Comparison of ENCODE assay signal across 7 mouse cellular contexts in the genomic region with DNA sequence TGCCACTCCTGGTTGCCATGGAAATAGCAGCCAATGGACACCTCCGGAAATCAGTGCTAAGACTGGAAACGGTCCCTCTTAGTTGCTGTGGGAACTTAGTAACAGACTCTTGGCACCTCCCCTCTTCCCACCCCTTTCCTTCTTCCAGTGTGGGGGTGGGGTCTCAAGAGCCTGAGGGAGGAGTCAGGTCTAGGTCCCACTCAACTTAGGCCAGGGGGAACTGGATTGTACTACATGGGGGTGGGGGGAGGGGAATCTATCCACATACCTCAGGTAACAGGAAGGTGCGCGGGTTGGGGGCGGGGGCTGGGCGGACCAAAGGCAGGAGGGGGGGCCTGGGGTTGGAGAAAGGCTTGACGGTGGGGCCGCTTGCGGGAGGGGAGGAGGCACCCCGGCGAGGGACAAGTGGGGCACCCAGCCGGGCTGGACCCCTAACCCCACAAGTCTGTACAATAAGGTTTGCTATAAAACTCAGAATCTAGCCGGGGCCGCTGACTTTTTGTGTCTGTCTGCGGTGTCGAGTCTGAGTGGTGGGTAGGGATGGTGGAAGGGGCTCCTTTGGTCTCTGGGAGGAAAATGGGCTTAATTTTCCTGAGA. TPM values are rescaled to one million over a fixed set of nuclear protein-coding genes. Genes with fewer than 3 reads are reported as not detected.
A peak's percentile ranks its signal among the peaks of the same experiment; 100 is the strongest.
DNase-seq lines count a peak whose midpoint lies in the region; ATAC-seq lines count a peak whose summit lies in the region.

No protein-coding gene starts in this region.

- intact Hi-C loops in left cerebral cortex, postnatal 36 days (cut with DNase I): no loop called here

- 0 out of 2 replicates have a peak, but pooled peaks cover 5% of the 10 kb centered on the region for H3K36me3 ChIP-seq in intestine, embryonic 16.5 days (ENCODE audit: control insufficient read depth, insufficient read depth, low read length)
- H3K36me3 ChIP-seq in midbrain, embryonic 10.5 days: peaks cover 45% of the 10 kb centered on the region

- peak overlapping the region; percentile 84 for H3K4me3 ChIP-seq in intestine, embryonic 16.5 days (ENCODE audit: low read length)
- peak overlapping the region; percentile 61 for H3K4me3 ChIP-seq in midbrain, embryonic 10.5 days

- DNase-seq in adrenal gland, adult 8-10 months: peak; percentile 97
- peak; percentile 98 for DNase-seq in embryo, embryonic 10.5 days (ENCODE audit: low spot score)
- DNase-seq in gastrocnemius, postnatal 4 days (ENCODE audit: low spot score in 2 of 2): peak; percentile 78 to 90
- peak; percentile 93 to 96 for DNase-seq in left cerebral cortex, postnatal 36 days (ENCODE audit: low spot score in 2 of 2)
- peak; percentile 89 for DNase-seq in midbrain, embryonic 10.5 days (ENCODE audit: low spot score)
- peak; percentile 96 for DNase-seq in skeletal muscle tissue, adult 2 months (ENCODE audit: low read depth, low spot score)

- H3K9me3 ChIP-seq in intestine, embryonic 16.5 days (ENCODE audit: control insufficient read depth, low read length): no peaks in the 10 kb centered on the region
- no peaks in the 10 kb centered on the region for H3K9me3 ChIP-seq in midbrain, embryonic 10.5 days (replicated peaks)

- 3% methylated on average over 16 of the region's 16 CpGs for WGBS in intestine, embryonic 16.5 days
- WGBS in midbrain, embryonic 10.5 days: 0% methylated on average over 16 of the region's 16 CpGs

- H3K27me3 ChIP-seq in intestine, embryonic 16.5 days (replicated peaks; ENCODE audit: control insufficient read depth, insufficient read depth, low read length): no peaks in the 10 kb centered on the region
- no peaks in the 10 kb centered on the region for H3K27me3 ChIP-seq in midbrain, embryonic 10.5 days (ENCODE audit: low read depth, poor library complexity, severe bottlenecking)

- ATAC-seq in intestine, embryonic 16.5 days: peak; percentile 85

- peak overlapping the region; percentile 74 for H3K4me2 ChIP-seq in intestine, embryonic 16.5 days (ENCODE audit: low read depth, low read length)

- peak overlapping the region; percentile 97 for H3K9ac ChIP-seq in intestine, embryonic 16.5 days (ENCODE audit: low read depth, low read length)

- peak overlapping the region; percentile 90 for H3K27ac ChIP-seq in intestine, embryonic 16.5 days (ENCODE audit: low read length)
- H3K27ac ChIP-seq in midbrain, embryonic 10.5 days (replicated peaks): peak overlapping the region; percentile 87

- peaks cover 17% of the 10 kb centered on the region for H3K4me1 ChIP-seq in intestine, embryonic 16.5 days (ENCODE audit: control insufficient read depth, insufficient read depth, low read length)
- peaks cover 44% of the 10 kb centered on the region for H3K4me1 ChIP-seq in midbrain, embryonic 10.5 days

RNA-seq across cellular contexts. Expression of a gene that starts 0.5 kb away (rescaled TPM):
- total RNA-seq in adrenal gland, adult 8-10 months (2022): 10 to 100 TPM; 30.1 to 37.2 (median 35.0) TPM
- 10 to 100 TPM; 12.3 to 13.9 TPM for total RNA-seq in gastrocnemius, postnatal 4 days (2021)
- polyA plus RNA-seq in intestine, embryonic 16.5 days (2015; fragmentation: Nextera tagmentation; extraction: Ambion mirVana): 24.6 and 24.9 TPM in 2 replicates
- 10 to 100 TPM; 18.9 to 25.4 TPM for total RNA-seq in left cerebral cortex, postnatal 36 days (2021)
- 8.3 and 10.1 TPM in 2 replicates for polyA plus RNA-seq in midbrain, embryonic 10.5 days (2016; fragmentation: Nextera tagmentation; extraction: Ambion mirVana)

RNA-seq across cellular contexts. Expression of a gene that starts 7.4 kb away (rescaled TPM):
- 10 to 100 TPM; 39.6 to 54.6 (median 45.7) TPM for total RNA-seq in adrenal gland, adult 8-10 months (2022)
- 10 to 100 TPM; 30.3 to 32.4 TPM for total RNA-seq in gastrocnemius, postnatal 4 days (2021)
- polyA plus RNA-seq in intestine, embryonic 16.5 days (2015; fragmentation: Nextera tagmentation; extraction: Ambion mirVana): 6.2 and 11.4 TPM in 2 replicates
- total RNA-seq in left cerebral cortex, postnatal 36 days (2021): 10 to 100 TPM; 40.0 to 53.4 TPM
- polyA plus RNA-seq in midbrain, embryonic 10.5 days (2016; fragmentation: Nextera tagmentation; extraction: Ambion mirVana): 13.4 and 14.7 TPM in 2 replicates

RNA-seq across cellular contexts. Expression of a gene that starts 16.3 kb away (rescaled TPM):
- 1 to 10 TPM; 4.2 to 8.9 (median 5.8) TPM for total RNA-seq in adrenal gland, adult 8-10 months (2022)
- 1 to 10 TPM; 2.8 to 4.0 TPM for total RNA-seq in gastrocnemius, postnatal 4 days (2021)
- not detected in 2 replicates for polyA plus RNA-seq in intestine, embryonic 16.5 days (2015; fragmentation: Nextera tagmentation; extraction: Ambion mirVana)
- 1 to 10 TPM; 3.9 to 4.1 TPM for total RNA-seq in left cerebral cortex, postnatal 36 days (2021)
- polyA plus RNA-seq in midbrain, embryonic 10.5 days (2016; fragmentation: Nextera tagmentation; extraction: Ambion mirVana): 0.35 TPM in 1 of 2 replicates, not detected in the other

RNA-seq across cellular contexts. Expression of a gene that starts 24.8 kb away (rescaled TPM):
- total RNA-seq in adrenal gland, adult 8-10 months (2022): 10 to 100 TPM; 13.5 to 18.6 (median 16.5) TPM
- total RNA-seq in gastrocnemius, postnatal 4 days (2021): 1 to 10 TPM; 8.6 to 8.8 TPM
- polyA plus RNA-seq in intestine, embryonic 16.5 days (2015; fragmentation: Nextera tagmentation; extraction: Ambion mirVana): 1.9 and 2.4 TPM in 2 replicates
- 10 to 100 TPM; 73.2 to 84.6 TPM for total RNA-seq in left cerebral cortex, postnatal 36 days (2021)
- polyA plus RNA-seq in midbrain, embryonic 10.5 days (2016; fragmentation: Nextera tagmentation; extraction: Ambion mirVana): 7.9 and 8.3 TPM in 2 replicates

RNA-seq across cellular contexts. Expression of a gene that starts 31.3 kb away (rescaled TPM):
- 10 to 100 TPM; 33.8 to 44.9 (median 41.5) TPM for total RNA-seq in adrenal gland, adult 8-10 months (2022)
- 10 to 100 TPM; 13.0 to 13.3 TPM for total RNA-seq in gastrocnemius, postnatal 4 days (2021)
- polyA plus RNA-seq in intestine, embryonic 16.5 days (2015; fragmentation: Nextera tagmentation; extraction: Ambion mirVana): 37.6 and 38.4 TPM in 2 replicates
- total RNA-seq in left cerebral cortex, postnatal 36 days (2021): 1 to 10 TPM; 3.3 to 4.0 TPM
- 5.0 and 7.2 TPM in 2 replicates for polyA plus RNA-seq in midbrain, embryonic 10.5 days (2016; fragmentation: Nextera tagmentation; extraction: Ambion mirVana)

Comparison
In these comparisons a context has a peak if more than half of its experiments do, and no peak if none do; other contexts are left out.
1. Peak in every context shown above with its lines: DNase-seq, ATAC-seq, H3K4me3 ChIP-seq and H3K27ac ChIP-seq.